Mouse (Mus musculus): ENCODE results near the gene Gm45021. TPM values are rescaled to one million over a fixed set of nuclear protein-coding genes. Genes with fewer than 3 reads are reported as not detected.

The Gm45021 gene
- polyA plus RNA-seq, 1 experiment from 2014 or later, result not detected

DNA sequence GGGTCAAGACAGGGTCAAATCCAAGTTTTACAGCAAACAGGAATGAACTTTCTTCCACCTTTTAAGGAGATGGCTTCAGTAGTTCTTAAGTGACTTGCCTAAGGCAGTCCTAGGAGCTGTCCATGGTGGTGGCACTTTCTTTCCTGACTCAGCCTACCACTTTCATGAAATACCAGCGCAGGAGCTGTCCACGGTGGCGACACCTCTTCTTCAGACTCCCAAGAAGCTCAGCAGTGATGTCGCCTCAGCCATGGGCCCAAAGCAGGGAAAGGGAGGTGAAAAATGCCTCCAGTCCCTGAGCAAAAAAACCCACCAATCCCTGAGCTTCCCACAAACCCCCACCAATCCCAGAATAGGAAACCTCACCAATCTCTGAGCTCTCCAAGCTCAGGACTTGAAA is 36.5 kb upstream of the Gm45021 start:
- 0 out of 2 replicates have a peak, but pooled peaks cover 3% of the 10 kb centered on the region for H3K36me3 ChIP-seq (ENCODE audit: control insufficient read depth, insufficient read depth, low read length)
- 54% methylated on average over 4 of the region's 4 CpGs for WGBS
- no peak overlapping the region for H3K4me2 ChIP-seq (ENCODE audit: low read depth, low read length)
- no peaks in the 10 kb centered on the region for H3K9me3 ChIP-seq (replicated peaks; ENCODE audit: control insufficient read depth, low read length)
- H3K4me3 ChIP-seq (replicated peaks; ENCODE audit: low read length), result no peak overlapping the region
- no peak overlapping the region for H3K9ac ChIP-seq (ENCODE audit: low read length)
- H3K27ac ChIP-seq (ENCODE audit: low read length), result no peak overlapping the region
- no peaks in the 10 kb centered on the region for H3K27me3 ChIP-seq (ENCODE audit: control insufficient read depth, insufficient read depth, low read length)
- ATAC-seq (ENCODE audit: insufficient read depth, low FRiP score), result no peak
- peaks cover 12% of the 10 kb centered on the region for H3K4me1 ChIP-seq (ENCODE audit: control insufficient read depth, insufficient read depth, low read length)

DNA sequence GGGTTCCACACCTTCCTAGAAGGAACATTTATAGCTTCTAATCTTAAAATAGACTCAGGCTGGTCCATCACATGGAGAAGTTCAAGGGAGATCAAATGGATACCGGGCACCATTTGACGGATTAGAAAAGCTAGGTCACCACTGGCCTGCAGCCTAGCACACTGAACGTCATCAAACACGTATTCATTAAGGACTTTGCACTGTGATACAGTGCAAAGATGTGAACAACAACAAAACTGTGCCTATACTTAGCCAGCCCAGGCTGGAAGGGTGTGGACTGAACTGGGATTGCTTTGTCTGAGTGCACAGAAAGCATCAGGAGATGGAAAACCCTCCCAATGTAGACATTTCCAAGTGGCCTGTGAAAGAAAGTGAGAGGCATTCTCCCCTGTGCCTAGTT is 35.6 kb upstream of the Gm45021 start:
- no peak for ATAC-seq (ENCODE audit: insufficient read depth, low FRiP score)
- H3K4me2 ChIP-seq (ENCODE audit: low read depth, low read length), result peak overlapping the region; percentile 90
- WGBS, result 79% methylated on average over 4 of the region's 4 CpGs
- H3K9me3 ChIP-seq (replicated peaks; ENCODE audit: control insufficient read depth, low read length), result no peaks in the 10 kb centered on the region
- H3K27ac ChIP-seq (ENCODE audit: low read length), result peak overlapping the region; percentile 99
- no peaks in the 10 kb centered on the region for H3K27me3 ChIP-seq (ENCODE audit: control insufficient read depth, insufficient read depth, low read length)
- H3K4me1 ChIP-seq (ENCODE audit: control insufficient read depth, insufficient read depth, low read length), result peaks cover 12% of the 10 kb centered on the region
- H3K9ac ChIP-seq (ENCODE audit: low read length), result peak overlapping the region; percentile 80
- 0 out of 2 replicates have a peak, but pooled peaks cover 4% of the 10 kb centered on the region for H3K36me3 ChIP-seq (ENCODE audit: control insufficient read depth, insufficient read depth, low read length)
- peak overlapping the region; percentile 62; the same call in 1 of the 2 replicates for H3K4me3 ChIP-seq (replicated peaks; ENCODE audit: low read length)

DNA sequence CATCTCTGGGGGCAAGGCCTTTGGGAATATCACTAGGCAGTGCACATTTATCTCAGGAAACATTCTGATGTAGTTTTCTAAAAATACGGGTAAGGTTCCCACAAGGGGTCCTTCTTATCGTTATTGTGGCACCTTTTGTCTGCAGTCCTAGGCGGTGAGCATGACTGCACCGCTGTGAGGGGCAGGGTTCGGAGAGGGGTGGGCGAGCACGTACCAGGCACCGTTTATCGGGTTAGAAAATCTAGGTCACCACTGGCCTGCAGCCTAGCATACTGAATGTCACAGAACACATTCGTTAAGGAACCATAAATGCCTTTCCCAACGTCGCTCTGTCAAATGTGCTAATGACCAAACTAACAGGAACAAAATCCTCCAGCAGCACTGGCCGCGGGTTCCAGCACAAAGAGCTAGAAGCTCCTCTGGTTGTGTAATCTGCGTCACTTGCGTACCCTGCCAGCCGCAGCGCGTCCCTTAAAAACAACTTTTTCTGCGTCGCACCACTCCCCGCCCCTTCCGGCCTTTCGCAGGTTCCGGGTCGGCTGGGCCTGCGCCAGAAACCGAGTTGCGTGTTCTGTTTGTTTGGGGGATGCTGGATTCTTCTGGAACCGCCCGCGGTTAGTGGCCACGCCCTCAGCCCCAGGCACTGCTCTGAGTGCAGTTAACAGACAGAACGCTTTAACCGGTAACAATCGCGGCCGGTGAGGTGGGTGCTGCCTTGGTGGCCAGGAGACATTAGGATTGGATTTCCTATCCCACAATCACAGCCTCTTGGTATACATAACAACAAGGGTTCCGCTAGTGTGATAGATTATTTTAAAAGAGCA is 34.9 kb upstream of the Gm45021 start, which contains the start of gene Lrrc61:
Gene Lrrc61, plus strand, starts transcription at position 517 of the 824 bp plus-strand sequence.
- H3K27me3 ChIP-seq (ENCODE audit: control insufficient read depth, insufficient read depth, low read length), result no peaks in the 10 kb centered on the region
- H3K4me2 ChIP-seq (ENCODE audit: low read depth, low read length), result peak within 1 kb of the TSS; percentile 90
- peaks cover 12% of the 10 kb centered on the region for H3K4me1 ChIP-seq (ENCODE audit: control insufficient read depth, insufficient read depth, low read length)
- H3K4me3 ChIP-seq (replicated peaks; ENCODE audit: low read length), result peak within 1 kb of the TSS; percentile 62
- H3K36me3 ChIP-seq (ENCODE audit: control insufficient read depth, insufficient read depth, low read length), result 0 out of 2 replicates have a peak, but pooled peaks cover 4% of the 10 kb centered on the region
- H3K9ac ChIP-seq (ENCODE audit: low read length), result peak within 1 kb of the TSS; percentile 80
- H3K27ac ChIP-seq (ENCODE audit: low read length), result peak within 1 kb of the TSS; percentile 99
- H3K9me3 ChIP-seq (replicated peaks; ENCODE audit: control insufficient read depth, low read length), result no peaks in the 10 kb centered on the region
- peak; percentile 91 for ATAC-seq (ENCODE audit: insufficient read depth, low FRiP score)
- WGBS, result under 1% methylated on average over 39 of the region's 39 CpGs

DNA sequence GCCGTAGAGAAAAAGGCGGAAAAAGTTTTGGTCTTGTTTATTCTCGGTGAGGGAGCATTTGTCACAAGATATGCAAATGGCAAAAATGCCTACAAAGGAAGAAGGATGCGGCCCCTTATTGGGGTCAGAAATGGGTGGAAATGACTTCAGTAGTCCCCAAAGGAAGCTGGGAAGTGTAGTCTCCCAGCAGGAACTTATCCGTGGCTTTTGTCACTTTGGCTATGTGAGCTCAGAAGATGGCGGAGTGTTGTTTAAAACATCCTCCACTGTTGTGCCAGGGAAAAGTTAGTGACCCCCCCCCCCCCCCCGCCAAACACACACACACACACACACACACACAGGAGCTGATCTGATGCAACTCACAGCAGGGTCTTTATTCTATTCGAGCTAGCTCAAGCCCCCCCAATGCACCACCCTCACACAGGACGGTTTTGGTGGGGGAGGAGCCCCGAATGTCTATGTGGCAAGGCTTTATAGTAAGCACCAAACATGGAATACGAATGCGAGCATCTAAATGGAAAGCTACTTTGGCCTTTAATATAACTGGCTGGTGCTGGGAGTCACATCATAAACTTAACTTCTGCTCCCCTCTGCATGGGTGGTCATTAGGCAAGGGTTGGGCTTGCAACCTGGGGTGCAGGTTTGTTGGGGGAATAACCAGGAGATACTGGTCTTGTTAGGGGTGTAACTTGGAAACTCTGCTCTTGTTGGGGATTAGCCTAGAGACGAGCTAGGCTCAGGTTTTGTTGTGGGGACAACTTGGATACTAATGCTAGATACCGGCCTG is 34.1 kb upstream of the Gm45021 start:
- Histone ChIP-seq H3K36me3 (ENCODE audit: control insufficient read depth, insufficient read depth, low read length) (0 out of 2 replicates have a peak, but pooled peaks cover 4% of the 10 kb centered on the region), H3K4me1 (ENCODE audit: control insufficient read depth, insufficient read depth, low read length) (peaks cover 12% of the 10 kb centered on the region), H3K27ac (ENCODE audit: low read length) (peak overlapping the region; percentile 99), H3K9me3 (replicated peaks; ENCODE audit: control insufficient read depth, low read length) (no peaks in the 10 kb centered on the region), H3K9ac (ENCODE audit: low read length) (peak overlapping the region; percentile 80), H3K27me3 (ENCODE audit: control insufficient read depth, insufficient read depth, low read length) (no peaks in the 10 kb centered on the region), H3K4me2 (ENCODE audit: low read depth, low read length) (peak overlapping the region; percentile 90), H3K4me3 (replicated peaks; ENCODE audit: low read length) (peak overlapping the region; percentile 62)
- 22% methylated on average over 14 of the region's 14 CpGs for WGBS
- peak; percentile 82 for ATAC-seq (ENCODE audit: insufficient read depth, low FRiP score)

DNA sequence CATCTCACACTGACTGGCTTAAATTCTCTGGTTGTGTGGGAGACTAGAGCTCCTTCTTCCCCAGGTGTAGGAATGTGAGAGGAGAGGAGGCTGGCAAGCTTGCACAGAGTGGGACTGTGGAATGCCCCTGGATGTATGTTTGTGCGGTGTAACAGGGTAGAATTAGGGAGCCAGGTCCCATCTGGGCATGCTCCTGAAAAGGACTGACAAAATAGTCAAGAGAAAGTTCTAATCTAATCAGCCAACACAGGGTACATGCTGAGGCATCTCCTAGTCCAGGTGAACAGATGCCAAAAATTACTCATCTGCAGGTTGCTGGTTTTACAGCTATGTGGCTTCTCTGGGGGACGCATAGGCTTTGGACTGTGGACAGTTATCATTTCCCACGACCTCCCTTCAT is 33.5 kb upstream of the Gm45021 start:
- WGBS, result 80% methylated on average over 3 of the region's 3 CpGs
- H3K4me2 ChIP-seq (ENCODE audit: low read depth, low read length), result no peak overlapping the region
- H3K4me1 ChIP-seq (ENCODE audit: control insufficient read depth, insufficient read depth, low read length), result peaks cover 12% of the 10 kb centered on the region
- H3K27me3 ChIP-seq (ENCODE audit: control insufficient read depth, insufficient read depth, low read length), result no peaks in the 10 kb centered on the region
- no peaks in the 10 kb centered on the region for H3K9me3 ChIP-seq (replicated peaks; ENCODE audit: control insufficient read depth, low read length)
- no peak overlapping the region for H3K27ac ChIP-seq (ENCODE audit: low read length)
- no peak overlapping the region for H3K9ac ChIP-seq (ENCODE audit: low read length)
- no peak overlapping the region for H3K4me3 ChIP-seq (replicated peaks; ENCODE audit: low read length)
- 0 out of 2 replicates have a peak, but pooled peaks cover 4% of the 10 kb centered on the region for H3K36me3 ChIP-seq (ENCODE audit: control insufficient read depth, insufficient read depth, low read length)
- ATAC-seq (ENCODE audit: insufficient read depth, low FRiP score), result no peak

DNA sequence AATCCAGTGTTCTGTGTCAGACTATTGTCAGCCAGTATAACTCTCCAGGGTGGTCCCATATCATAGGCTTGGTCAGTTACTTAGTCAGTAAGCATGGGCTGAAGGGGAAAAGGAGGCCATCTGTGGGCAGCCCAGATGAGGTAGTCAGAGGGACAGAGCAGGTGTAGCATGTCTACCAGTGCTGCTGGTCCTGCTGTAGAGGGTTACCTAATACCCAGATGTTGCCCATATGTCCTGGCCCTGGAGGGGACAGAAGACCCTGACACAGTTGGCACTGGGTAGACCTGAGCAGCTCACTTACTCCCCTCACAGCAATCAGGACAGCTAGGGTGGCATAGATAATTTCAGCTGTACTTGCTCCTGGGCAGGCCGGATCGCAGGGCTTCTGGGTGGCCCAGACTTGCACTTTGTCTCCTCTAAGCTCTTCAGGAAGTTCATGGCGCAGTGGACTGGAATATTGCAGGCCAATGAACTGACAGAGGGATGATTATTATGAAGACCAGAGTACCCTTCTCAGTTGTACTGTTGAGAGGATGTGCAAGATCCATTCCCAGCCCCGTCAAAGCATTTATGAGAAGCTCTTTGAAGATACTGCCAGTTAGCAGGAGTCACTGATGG is 23.6 kb upstream of the Gm45021 start:
- Histone ChIP-seq H3K9me3 (replicated peaks; ENCODE audit: control insufficient read depth, low read length) (no peaks in the 10 kb centered on the region), H3K27me3 (ENCODE audit: control insufficient read depth, insufficient read depth, low read length) (no peaks in the 10 kb centered on the region), H3K4me3 (replicated peaks; ENCODE audit: low read length) (no peak overlapping the region), H3K4me1 (ENCODE audit: control insufficient read depth, insufficient read depth, low read length) (peaks cover 22% of the 10 kb centered on the region), H3K9ac (ENCODE audit: low read length) (no peak overlapping the region), H3K4me2 (ENCODE audit: low read depth, low read length) (no peak overlapping the region), H3K27ac (ENCODE audit: low read length) (no peak overlapping the region), H3K36me3 (ENCODE audit: control insufficient read depth, insufficient read depth, low read length) (no peaks in the 10 kb centered on the region)
- WGBS, result 73% methylated on average over 4 of the region's 4 CpGs
- no peak for ATAC-seq (ENCODE audit: insufficient read depth, low FRiP score)

DNA sequence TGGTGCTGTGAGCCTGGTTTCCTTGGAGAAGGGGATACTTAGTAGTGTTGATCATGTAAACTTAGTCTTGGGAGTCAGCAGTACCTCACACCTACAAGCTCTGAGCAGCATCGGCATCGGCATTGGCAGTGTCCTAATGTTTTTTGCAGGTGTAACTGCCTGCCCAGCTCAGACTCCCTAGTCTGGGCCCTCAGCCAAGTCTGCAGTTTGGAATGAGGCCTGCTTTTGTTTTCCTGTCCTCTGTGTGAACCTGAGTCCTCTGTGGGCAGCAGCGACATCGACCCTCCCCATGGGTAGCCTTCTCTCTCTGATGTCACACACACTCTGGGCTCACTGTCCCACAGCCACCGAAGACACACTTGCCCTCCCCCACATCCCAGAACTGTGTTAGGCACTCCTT is 23.1 kb upstream of the Gm45021 start:
- peak; percentile 63; the same call in 1 of the 2 replicates for ATAC-seq (ENCODE audit: insufficient read depth, low FRiP score)
- Histone ChIP-seq H3K4me3 (replicated peaks; ENCODE audit: low read length) (no peak overlapping the region), H3K36me3 (ENCODE audit: control insufficient read depth, insufficient read depth, low read length) (no peaks in the 10 kb centered on the region), H3K27me3 (ENCODE audit: control insufficient read depth, insufficient read depth, low read length) (no peaks in the 10 kb centered on the region), H3K9me3 (replicated peaks; ENCODE audit: control insufficient read depth, low read length) (no peaks in the 10 kb centered on the region), H3K4me1 (ENCODE audit: control insufficient read depth, insufficient read depth, low read length) (peaks cover 22% of the 10 kb centered on the region), H3K4me2 (ENCODE audit: low read depth, low read length) (no peak overlapping the region), H3K27ac (ENCODE audit: low read length) (no peak overlapping the region), H3K9ac (ENCODE audit: low read length) (no peak overlapping the region)
- WGBS, result 42% methylated on average over 5 of the region's 5 CpGs

DNA sequence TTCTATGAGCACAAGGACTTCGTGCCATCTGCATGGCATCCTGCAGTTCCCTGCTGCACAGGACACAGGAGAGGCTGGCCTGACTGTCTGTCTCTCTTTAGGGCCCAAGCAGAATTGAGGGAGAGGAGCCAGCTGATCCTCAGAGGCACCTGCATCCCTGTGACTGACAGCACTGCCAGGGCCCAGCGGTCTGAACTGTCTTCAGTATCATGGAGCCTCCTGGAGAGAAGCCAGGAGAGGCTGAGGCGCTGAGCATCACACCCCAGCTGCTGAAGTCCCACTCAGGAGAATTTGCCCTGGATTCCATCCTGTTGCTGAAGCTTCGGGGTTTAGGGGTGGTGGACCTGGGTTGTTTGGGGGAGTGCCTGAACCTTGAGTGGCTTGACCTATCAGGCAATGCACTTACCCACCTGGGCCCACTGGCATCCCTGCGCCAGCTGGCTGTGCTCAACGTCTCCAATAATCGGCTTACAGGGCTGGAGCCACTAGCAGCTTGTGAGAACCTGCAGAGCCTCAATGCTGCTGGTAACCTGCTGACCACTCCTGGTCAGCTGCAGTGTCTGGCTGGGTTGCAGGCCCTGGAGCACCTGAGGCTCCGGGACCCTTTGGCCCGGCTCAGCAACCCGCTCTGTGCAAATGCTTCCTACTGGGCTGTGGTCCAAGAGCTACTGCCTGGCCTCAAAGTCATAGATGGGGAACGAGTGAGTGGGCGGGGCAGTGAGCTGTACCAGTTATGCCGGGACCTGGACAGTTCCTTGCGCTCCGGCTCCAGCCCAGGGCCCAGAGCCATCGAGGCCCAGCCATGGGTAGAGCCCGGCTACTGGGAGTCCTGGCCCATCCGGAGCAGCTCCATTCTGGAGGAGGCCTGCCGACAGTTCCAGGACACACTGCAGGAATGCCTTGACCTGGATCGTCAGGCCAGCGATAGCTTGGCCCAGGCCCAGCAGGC is 21.1 kb upstream of the Gm45021 start:
- Histone ChIP-seq H3K27ac (ENCODE audit: low read length) (peak overlapping the region; percentile 44), H3K27me3 (ENCODE audit: control insufficient read depth, insufficient read depth, low read length) (no peaks in the 10 kb centered on the region), H3K4me2 (ENCODE audit: low read depth, low read length) (0 out of 2 replicates have a peak overlapping the region, but pooled peaks have one; percentile 19), H3K4me1 (ENCODE audit: control insufficient read depth, insufficient read depth, low read length) (peaks cover 28% of the 10 kb centered on the region), H3K36me3 (ENCODE audit: control insufficient read depth, insufficient read depth, low read length) (no peaks in the 10 kb centered on the region), H3K4me3 (replicated peaks; ENCODE audit: low read length) (no peak overlapping the region), H3K9me3 (replicated peaks; ENCODE audit: control insufficient read depth, low read length) (no peaks in the 10 kb centered on the region), H3K9ac (ENCODE audit: low read length) (peak overlapping the region; percentile 51; the same call in 1 of the 2 replicates)
- WGBS, result 54% methylated on average over 21 of the region's 21 CpGs
- peak; percentile 45; the same call in 1 of the 2 replicates for ATAC-seq (ENCODE audit: insufficient read depth, low FRiP score)

All from stomach, embryonic 16.5 days (tissue).